Mouse (Mus musculus): ENCODE results near the gene Gata3.

Gata3 gene

GRCm38 (mm10) chr2:9889651-9890183, at the start of gene Gata3:
Gene Gata3, minus strand, starts transcription at chr2:9890034.
- in situ Hi-C loops (cut with MboI, MseI): loop anchor here (5.0 to 10.0 kb wide), 3 partner anchors 113 to 535 kb away; no protein-coding TSS in a partner anchor

GRCm38 (mm10) chr2:9939250-9939649, 49.4 kb upstream of the Gata3 start:
- in situ Hi-C loops (cut with MboI, MseI): no loop called here

GRCm38 (mm10) chr2:9935965-9936364, 46.1 kb upstream of the Gata3 start:
- in situ Hi-C loops (cut with MboI, MseI): no loop called here

- in situ Hi-C loops (cut with MboI, MseI): no loop called here
Measured at GRCm38 (mm10) chr2:9926905-9927283, 37.1 kb upstream of the Gata3 start.

GRCm38 (mm10) chr2:9926194-9926904, 36.5 kb upstream of the Gata3 start:
- in situ Hi-C loops (cut with MboI, MseI): no loop called here

- in situ Hi-C loops (cut with MboI, MseI): loop anchor here (25.0 kb wide), 1 partner anchor 368 kb away; no protein-coding TSS in a partner anchor
Measured at GRCm38 (mm10) chr2:9918691-9919471, 29.0 kb upstream of the Gata3 start.

- in situ Hi-C loops (cut with MboI, MseI): loop anchor here (25.0 kb wide), 1 partner anchor 370 kb away; no protein-coding TSS in a partner anchor
Measured at GRCm38 (mm10) chr2:9917602-9918001, 27.8 kb upstream of the Gata3 start.

GRCm38 (mm10) chr2:9905995-9906394, 16.2 kb upstream of the Gata3 start:
- in situ Hi-C loops (cut with MboI, MseI): loop anchor here (25.0 kb wide), 1 partner anchor 381 kb away; no protein-coding TSS in a partner anchor

- in situ Hi-C loops (cut with MboI, MseI): loop anchor here (5.0 to 25.0 kb wide), 2 partner anchors 383 to 1147 kb away; no protein-coding TSS in a partner anchor
Measured at GRCm38 (mm10) chr2:9903854-9904560, 14.2 kb upstream of the Gata3 start.

GRCm38 (mm10) chr2:9897846-9898245, 8.0 kb upstream of the Gata3 start:
- in situ Hi-C loops (cut with MboI, MseI): no loop called here

GRCm38 (mm10) chr2:9896097-9896770, 6.4 kb upstream of the Gata3 start:
- in situ Hi-C loops (cut with MboI, MseI): no loop called here

- in situ Hi-C loops (cut with MboI, MseI): loop anchor here (5.0 kb wide), 1 partner anchor 107 kb away; no protein-coding TSS in a partner anchor
Measured at GRCm38 (mm10) chr2:9894836-9895593, 5.2 kb upstream of the Gata3 start.

GRCm38 (mm10) chr2:9893272-9893953, 3.6 kb upstream of the Gata3 start:
- in situ Hi-C loops (cut with MboI, MseI): loop anchor here (5.0 kb wide), 1 partner anchor 109 kb away; no protein-coding TSS in a partner anchor

- in situ Hi-C loops (cut with MboI, MseI): loop anchor here (5.0 kb wide), 1 partner anchor 110 kb away; no protein-coding TSS in a partner anchor
Measured at GRCm38 (mm10) chr2:9892541-9892940, 2.7 kb upstream of the Gata3 start.

- in situ Hi-C loops (cut with MboI, MseI): loop anchor here (5.0 kb wide), 1 partner anchor 111 kb away; no protein-coding TSS in a partner anchor
Measured at GRCm38 (mm10) chr2:9890906-9891305, 1.1 kb upstream of the Gata3 start.

GRCm38 (mm10) chr2:9890251-9890650, 417 bp upstream of the Gata3 start:
- in situ Hi-C loops (cut with MboI, MseI): loop anchor here (5.0 kb wide), 1 partner anchor 112 kb away; no protein-coding TSS in a partner anchor

- in situ Hi-C loops (cut with MboI, MseI): loop anchor here (5.0 to 10.0 kb wide), 2 partner anchors 317 to 534 kb away; no protein-coding TSS in a partner anchor
Measured at GRCm38 (mm10) chr2:9888913-9889650, 752 bp downstream of the Gata3 start, which contains the start of gene 9230102O04Rik. Gene 9230102O04Rik, minus strand, starts transcription at chr2:9889540.

GRCm38 (mm10) chr2:9887636-9888035, 2.2 kb downstream of the Gata3 start:
- in situ Hi-C loops (cut with MboI, MseI): loop anchor here (5.0 to 10.0 kb wide), 2 partner anchors 315 to 533 kb away; no protein-coding TSS in a partner anchor
